Mouse (Mus musculus): ENCODE data around the gene Socs2. TPM values are rescaled to one million over a fixed set of nuclear protein-coding genes. Genes with fewer than 3 reads are reported as not detected.

Gene Socs2
- polyA plus RNA-seq, 1 experiment from 2014 or later = 41.0 TPM

- 91% methylated on average over 6 of the region's 6 CpGs for WGBS
- H3K9ac ChIP-seq = no peak overlapping the region
- H3K9me3 ChIP-seq = no peaks in the 10 kb centered on the region
- H3K4me2 ChIP-seq = no peak overlapping the region
- H3K4me1 ChIP-seq = no peaks in the 10 kb centered on the region
- H3K27ac ChIP-seq = no peak overlapping the region
- no peaks in the 10 kb centered on the region for H3K27me3 ChIP-seq (replicated peaks)
- no peak overlapping the region for H3K4me3 ChIP-seq (replicated peaks)
- no peak for ATAC-seq (ENCODE audit: insufficient read depth, low FRiP score, low read depth)
- H3K36me3 ChIP-seq = no peaks in the 10 kb centered on the region
Measured at GRCm38 (mm10) chr10:95386527-95386926, 30.5 kb downstream of the Socs2 start.

DNA sequence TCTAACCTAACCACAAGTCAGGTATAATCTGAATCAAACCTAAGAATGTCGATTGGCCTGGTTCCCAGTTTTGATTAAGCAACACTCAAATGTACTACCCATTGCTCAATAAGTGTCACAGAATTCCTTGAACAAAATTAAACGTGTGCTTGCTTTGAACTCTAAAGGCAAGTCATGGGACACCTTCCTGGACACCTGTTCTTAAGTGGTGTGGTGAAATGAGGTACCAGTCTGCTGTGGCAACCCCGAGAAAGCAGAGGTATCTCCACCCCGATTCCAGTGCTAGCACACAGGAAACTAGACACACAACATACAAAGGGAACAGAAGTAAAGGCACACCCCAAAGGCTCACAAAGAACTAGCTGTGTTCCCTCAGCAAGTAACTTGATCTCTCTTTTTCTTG, 31.2 kb downstream of the Socs2 start:
- H3K4me2 ChIP-seq = no peak overlapping the region
- no peak overlapping the region for H3K4me3 ChIP-seq (replicated peaks)
- H3K9ac ChIP-seq = no peak overlapping the region
- no peaks in the 10 kb centered on the region for H3K9me3 ChIP-seq
- no peak overlapping the region for H3K27ac ChIP-seq
- H3K4me1 ChIP-seq = no peaks in the 10 kb centered on the region
- 60% methylated on average over 4 of the region's 4 CpGs for WGBS
- no peak for ATAC-seq (ENCODE audit: insufficient read depth, low FRiP score, low read depth)
- no peaks in the 10 kb centered on the region for H3K36me3 ChIP-seq
- no peaks in the 10 kb centered on the region for H3K27me3 ChIP-seq (replicated peaks)

- no peaks in the 10 kb centered on the region for H3K27me3 ChIP-seq (replicated peaks)
- no peaks in the 10 kb centered on the region for H3K9me3 ChIP-seq
- no peaks in the 10 kb centered on the region for H3K36me3 ChIP-seq
- no peak overlapping the region for H3K27ac ChIP-seq
- no peak overlapping the region for H3K9ac ChIP-seq
- ATAC-seq (ENCODE audit: insufficient read depth, low FRiP score, low read depth) = no peak
- 80% methylated on average over 1 of the region's 1 CpGs for WGBS
- H3K4me2 ChIP-seq = no peak overlapping the region
- no peak overlapping the region for H3K4me3 ChIP-seq (replicated peaks)
- no peaks in the 10 kb centered on the region for H3K4me1 ChIP-seq
Measured at GRCm38 (mm10) chr10:95385081-95385480, 31.9 kb downstream of the Socs2 start.

DNA sequence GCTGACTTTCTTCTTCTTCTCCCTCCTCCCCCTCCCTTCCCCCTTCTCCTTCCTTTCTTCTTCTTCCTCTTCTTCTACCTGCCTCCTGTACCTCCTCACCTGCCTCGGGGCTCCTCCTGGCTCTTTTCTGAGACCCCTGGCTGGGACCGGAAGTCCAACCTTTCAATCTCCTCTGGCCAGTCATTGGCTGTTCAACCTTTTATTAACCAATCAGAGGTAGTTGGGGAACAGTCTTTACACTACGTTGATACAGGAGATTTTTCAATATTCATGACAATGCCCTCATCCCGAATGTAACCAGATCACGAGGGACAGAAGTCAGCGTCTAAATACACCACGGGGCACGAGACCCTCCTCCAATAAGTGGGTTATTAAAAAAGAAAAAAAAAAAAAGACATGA, 32.5 kb downstream of the Socs2 start:
- Histone ChIP-seq H3K27me3 (replicated peaks) (no peaks in the 10 kb centered on the region), H3K4me1 (no peaks in the 10 kb centered on the region), H3K4me2 (no peak overlapping the region), H3K9me3 (no peaks in the 10 kb centered on the region), H3K4me3 (replicated peaks) (no peak overlapping the region), H3K27ac (no peak overlapping the region), H3K36me3 (no peaks in the 10 kb centered on the region), H3K9ac (no peak overlapping the region)
- 85% methylated on average over 8 of the region's 8 CpGs for WGBS
- ATAC-seq (ENCODE audit: insufficient read depth, low FRiP score, low read depth) = no peak

- WGBS = 90% methylated on average over 6 of the region's 6 CpGs
Measured at GRCm38 (mm10) chr10:95373340-95373739, 43.6 kb downstream of the Socs2 start.

DNA sequence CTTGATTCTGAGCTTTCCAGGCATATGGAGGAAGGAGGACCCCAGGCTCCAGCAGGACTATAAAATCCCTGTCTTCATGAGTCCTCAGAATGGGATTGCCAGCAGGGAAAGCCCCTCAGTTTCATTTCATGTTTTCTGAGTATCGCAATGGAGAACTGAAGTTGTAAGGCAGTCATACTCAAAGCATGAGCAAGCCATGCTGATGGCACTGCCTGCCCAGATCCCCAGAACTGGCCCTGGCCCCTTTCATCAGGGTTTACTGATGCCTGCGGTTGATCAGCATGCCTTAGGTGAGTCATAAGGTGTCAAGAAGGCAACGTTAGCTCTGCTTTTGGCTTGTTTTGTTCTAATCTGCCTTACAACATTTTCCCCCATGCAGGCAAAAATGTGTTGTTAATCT, 45.0 kb downstream of the Socs2 start:
- Histone ChIP-seq H3K27ac (no peak overlapping the region), H3K4me1 (no peaks in the 10 kb centered on the region), H3K27me3 (replicated peaks) (no peaks in the 10 kb centered on the region), H3K4me2 (no peak overlapping the region), H3K36me3 (no peaks in the 10 kb centered on the region), H3K9me3 (no peaks in the 10 kb centered on the region), H3K9ac (no peak overlapping the region), H3K4me3 (replicated peaks) (no peak overlapping the region)
- no peak for ATAC-seq (ENCODE audit: insufficient read depth, low FRiP score, low read depth)
- 75% methylated on average over 3 of the region's 3 CpGs for WGBS

More at GRCm38 (mm10) chr10:95373340-95373739, 43.6 kb downstream of the Socs2 start:
- ATAC-seq (ENCODE audit: insufficient read depth, low FRiP score, low read depth) = no peak
- no peak overlapping the region for H3K4me3 ChIP-seq (replicated peaks)
- no peaks in the 10 kb centered on the region for H3K27me3 ChIP-seq (replicated peaks)
- H3K36me3 ChIP-seq = no peaks in the 10 kb centered on the region
- no peak overlapping the region for H3K4me2 ChIP-seq
- no peaks in the 10 kb centered on the region for H3K4me1 ChIP-seq
- H3K27ac ChIP-seq = no peak overlapping the region
- H3K9me3 ChIP-seq = no peaks in the 10 kb centered on the region
- H3K9ac ChIP-seq = no peak overlapping the region

DNA sequence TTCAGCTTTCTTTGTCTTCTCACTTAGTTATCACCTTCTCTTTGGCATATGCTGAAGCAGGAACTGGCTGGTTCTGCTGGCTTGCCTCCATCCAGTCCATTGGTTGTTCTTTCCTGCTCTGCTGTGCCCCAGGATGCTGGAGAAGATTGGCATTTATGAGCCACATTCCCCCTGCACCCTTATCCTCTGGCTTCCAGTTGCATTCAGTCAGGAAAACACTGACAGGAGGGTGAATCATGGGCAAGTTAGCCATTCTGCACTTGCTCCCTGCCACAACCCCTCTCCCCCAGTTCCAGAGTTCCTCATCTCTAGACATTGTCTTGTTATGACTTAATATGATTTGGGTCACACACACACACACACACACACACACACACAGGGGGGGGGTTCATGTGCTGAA, 47.8 kb downstream of the Socs2 start:
- H3K4me2 ChIP-seq = no peak overlapping the region
- no peaks in the 10 kb centered on the region for H3K9me3 ChIP-seq
- no peaks in the 10 kb centered on the region for H3K36me3 ChIP-seq
- no peak overlapping the region for H3K4me3 ChIP-seq (replicated peaks)
- no peak for ATAC-seq (ENCODE audit: insufficient read depth, low FRiP score, low read depth)
- no peak overlapping the region for H3K9ac ChIP-seq
- H3K27ac ChIP-seq = no peak overlapping the region
- no peaks in the 10 kb centered on the region for H3K4me1 ChIP-seq
- no peaks in the 10 kb centered on the region for H3K27me3 ChIP-seq (replicated peaks)

- Histone ChIP-seq H3K9ac (no peak overlapping the region), H3K4me1 (no peaks in the 10 kb centered on the region), H3K9me3 (no peaks in the 10 kb centered on the region), H3K27me3 (replicated peaks) (no peaks in the 10 kb centered on the region), H3K4me2 (no peak overlapping the region), H3K36me3 (no peaks in the 10 kb centered on the region), H3K4me3 (replicated peaks) (no peak overlapping the region), H3K27ac (no peak overlapping the region)
- ATAC-seq (ENCODE audit: insufficient read depth, low FRiP score, low read depth) = no peak
- WGBS = 86% methylated on average over 14 of the region's 14 CpGs
Measured at GRCm38 (mm10) chr10:95368151-95368550, 48.8 kb downstream of the Socs2 start.

- Histone ChIP-seq H3K27ac (no peak overlapping the region), H3K4me3 (replicated peaks) (no peak overlapping the region), H3K9ac (no peak overlapping the region), H3K9me3 (no peaks in the 10 kb centered on the region), H3K4me2 (no peak overlapping the region), H3K4me1 (no peaks in the 10 kb centered on the region), H3K27me3 (replicated peaks) (no peaks in the 10 kb centered on the region), H3K36me3 (no peaks in the 10 kb centered on the region)
- no peak for ATAC-seq (ENCODE audit: insufficient read depth, low FRiP score, low read depth)
- WGBS = 82% methylated on average over 9 of the region's 9 CpGs
Measured at GRCm38 (mm10) chr10:95367661-95368089, 49.3 kb downstream of the Socs2 start.

DNA sequence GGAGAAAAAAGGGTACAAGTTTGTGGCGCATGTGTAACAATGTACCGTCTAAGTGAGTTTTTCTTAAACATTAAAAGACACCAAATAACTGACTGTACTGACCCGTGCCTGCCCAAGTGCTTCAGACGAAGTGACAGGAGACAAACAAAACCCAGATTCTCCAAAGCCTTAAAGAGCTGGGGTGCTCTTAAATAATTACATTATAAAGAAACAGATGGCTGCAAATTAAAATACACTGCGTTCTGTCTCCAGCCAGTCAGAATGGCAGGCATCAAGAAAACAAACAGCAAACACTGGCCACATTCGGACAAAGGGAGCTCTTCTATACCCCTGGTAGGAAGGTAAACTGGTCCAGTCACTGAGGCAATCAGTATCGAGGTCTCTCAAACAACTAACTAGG, 49.7 kb downstream of the Socs2 start:
- no peak overlapping the region for H3K4me2 ChIP-seq

GRCm38 (mm10) chr10:95362326-95362725, 54.7 kb downstream of the Socs2 start:
- ATAC-seq (ENCODE audit: insufficient read depth, low FRiP score, low read depth) = no peak
- no peak overlapping the region for H3K4me3 ChIP-seq (replicated peaks)
- WGBS = 45% methylated on average over 2 of the region's 2 CpGs
- no peaks in the 10 kb centered on the region for H3K9me3 ChIP-seq
- no peaks in the 10 kb centered on the region for H3K27me3 ChIP-seq (replicated peaks)
- no peak overlapping the region for H3K27ac ChIP-seq
- H3K4me1 ChIP-seq = no peaks in the 10 kb centered on the region
- H3K36me3 ChIP-seq = no peaks in the 10 kb centered on the region
- H3K9ac ChIP-seq = no peak overlapping the region
- no peak overlapping the region for H3K4me2 ChIP-seq

More for the DNA sequence above, 49.7 kb downstream of the Socs2 start:
- Histone ChIP-seq H3K9me3 (no peaks in the 10 kb centered on the region), H3K27ac (no peak overlapping the region), H3K4me3 (replicated peaks) (no peak overlapping the region), H3K4me1 (no peaks in the 10 kb centered on the region), H3K36me3 (no peaks in the 10 kb centered on the region), H3K27me3 (replicated peaks) (no peaks in the 10 kb centered on the region), H3K9ac (no peak overlapping the region)
- no peak for ATAC-seq (ENCODE audit: insufficient read depth, low FRiP score, low read depth)
- 60% methylated on average over 7 of the region's 7 CpGs for WGBS

DNA sequence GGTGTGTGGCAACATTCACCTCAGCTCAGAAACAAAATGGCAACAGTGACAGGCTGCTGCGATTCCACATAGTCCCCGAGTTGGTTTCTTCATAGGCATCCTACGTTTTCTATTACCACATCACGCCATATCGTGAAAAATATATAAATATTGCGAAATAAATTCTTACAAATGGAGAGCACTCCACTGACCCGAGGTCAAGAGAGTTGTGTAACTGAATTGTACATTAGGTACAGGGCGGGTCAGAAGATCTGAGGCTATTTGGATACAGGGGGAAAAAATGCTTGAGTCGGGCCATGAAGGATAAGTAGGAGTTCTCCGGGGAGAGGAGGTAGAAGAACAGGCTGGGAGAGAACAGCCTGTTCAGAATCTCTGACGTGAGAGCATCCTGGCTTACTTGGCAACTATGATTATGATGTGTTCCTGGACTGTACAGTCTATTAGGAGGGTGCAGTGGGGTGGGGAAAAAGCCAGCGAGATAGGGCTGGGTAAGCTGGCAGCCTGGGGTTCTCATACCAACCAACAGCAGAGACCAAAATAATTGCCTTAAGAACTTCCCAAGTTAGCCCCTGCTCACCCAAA, 55.6 kb downstream of the Socs2 start:
- H3K27ac ChIP-seq = no peak overlapping the region
- no peak overlapping the region for H3K9ac ChIP-seq
- no peaks in the 10 kb centered on the region for H3K4me1 ChIP-seq
- no peaks in the 10 kb centered on the region for H3K27me3 ChIP-seq (replicated peaks)
- no peak overlapping the region for H3K4me2 ChIP-seq
- H3K36me3 ChIP-seq = no peaks in the 10 kb centered on the region
- ATAC-seq (ENCODE audit: insufficient read depth, low FRiP score, low read depth) = no peak
- no peaks in the 10 kb centered on the region for H3K9me3 ChIP-seq
- 85% methylated on average over 12 of the region's 12 CpGs for WGBS
- no peak overlapping the region for H3K4me3 ChIP-seq (replicated peaks)

GRCm38 (mm10) chr10:95360048-95360447, 56.9 kb downstream of the Socs2 start:
- no peaks in the 10 kb centered on the region for H3K27me3 ChIP-seq (replicated peaks)
- no peak overlapping the region for H3K9ac ChIP-seq
- no peak for ATAC-seq (ENCODE audit: insufficient read depth, low FRiP score, low read depth)
- 83% methylated on average over 5 of the region's 5 CpGs for WGBS
- H3K9me3 ChIP-seq = no peaks in the 10 kb centered on the region
- 0 out of 2 replicates have a peak, but pooled peaks cover 2% of the 10 kb centered on the region for H3K4me1 ChIP-seq
- no peak overlapping the region for H3K4me3 ChIP-seq (replicated peaks)
- H3K4me2 ChIP-seq = no peak overlapping the region
- no peaks in the 10 kb centered on the region for H3K36me3 ChIP-seq
- H3K27ac ChIP-seq = no peak overlapping the region

Measured in stomach, embryonic 15.5 days (tissue).